Mouse (Mus musculus): Measurements from ENCODE around the gene Anapc7. TPM values are rescaled to one million over a fixed set of nuclear protein-coding genes. Genes with fewer than 3 reads are reported as not detected.
A peak's percentile ranks its signal among the peaks of the same experiment; 100 is the strongest.

The Anapc7 gene
- total RNA-seq (2021): 10 to 100 TPM; 31.5 to 34.0 TPM

DNA sequence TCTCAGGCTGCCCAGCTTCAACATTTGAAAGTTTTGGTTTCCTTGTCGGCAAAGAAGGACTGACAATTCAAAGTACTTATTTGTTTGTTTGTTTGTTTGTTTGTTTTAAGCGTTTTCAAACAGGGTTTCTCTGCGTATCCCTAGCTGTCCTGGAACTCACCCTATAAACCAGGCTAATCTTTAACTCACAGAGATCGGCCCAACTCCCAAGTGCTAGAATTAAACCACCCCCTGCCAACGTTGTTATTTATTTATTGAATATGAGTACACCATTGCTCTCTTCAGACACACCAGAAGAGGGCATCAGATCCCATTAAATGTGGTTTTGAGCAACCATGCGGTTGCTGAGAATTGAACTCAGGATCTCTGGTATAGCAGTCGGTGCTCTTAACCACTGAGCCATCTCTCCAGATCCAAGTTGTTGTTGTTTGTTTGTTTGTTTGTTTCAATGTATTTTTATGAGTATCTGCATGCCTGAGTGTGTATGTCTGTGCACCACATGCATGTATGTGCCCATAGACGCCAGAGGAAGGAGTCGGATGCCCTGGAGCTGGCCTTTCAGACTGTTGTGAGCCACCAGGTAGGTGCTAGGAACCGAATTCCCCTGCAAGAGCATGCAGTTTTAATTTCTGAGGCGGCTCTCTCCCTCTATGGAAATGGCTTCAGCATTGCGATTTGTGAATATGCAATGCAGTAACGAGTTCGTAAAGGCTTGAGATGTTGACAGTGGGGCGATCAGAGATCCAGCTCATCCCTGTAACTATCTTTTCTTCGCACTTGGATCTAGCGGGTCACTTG is at the start of gene Anapc7:
Anapc7 (plus strand) TSS at position 423 of the 798 bp plus-strand sequence.
- no peak for DNase-seq (ENCODE audit: low spot score in 2 of 2)
- intact Hi-C loops (cut with DNase I): loop anchor here (5.0 kb wide), 1 partner anchor 306 kb away; no protein-coding TSS in a partner anchor

DNA sequence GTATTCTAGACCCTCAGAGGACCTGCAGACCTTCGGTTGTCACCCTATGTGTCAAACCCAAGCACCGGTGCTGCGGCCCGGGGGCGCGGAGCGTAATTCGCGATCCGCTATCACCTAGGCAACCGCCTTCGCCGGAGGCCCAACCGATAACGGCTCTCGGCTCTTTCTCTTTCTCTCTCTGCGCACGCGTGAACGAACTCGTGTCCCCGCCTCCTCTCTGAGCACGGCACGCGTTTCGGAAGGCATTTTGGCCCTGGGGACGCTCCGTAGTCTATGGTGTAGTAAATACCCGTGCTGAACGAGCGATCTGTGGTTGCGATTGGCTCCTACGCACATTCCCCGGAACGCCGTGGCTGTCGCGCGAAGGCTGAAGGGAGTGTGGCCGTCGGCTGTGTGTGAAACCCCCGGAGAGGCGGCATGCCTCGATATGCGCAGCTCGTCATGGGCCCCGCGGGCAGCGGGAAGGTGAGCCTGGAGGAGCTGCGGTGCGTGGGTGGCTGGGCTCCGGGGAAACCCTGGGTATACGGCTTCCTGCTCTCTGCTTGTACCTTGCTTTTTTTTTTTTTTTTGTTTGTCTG is 49.2 kb upstream of the Anapc7 start, which contains the start of gene Fam216a:
Fam216a (minus strand) TSS at position 173 of the 578 bp plus-strand sequence.
- peak; percentile 99 to 100 for DNase-seq (ENCODE audit: low spot score in 2 of 2)
- intact Hi-C loops (cut with DNase I): loop anchor here (1.0 kb wide), 1 partner anchor 18 kb away; the partner anchor contains the start of genes Rad9b and Vps29

DNA sequence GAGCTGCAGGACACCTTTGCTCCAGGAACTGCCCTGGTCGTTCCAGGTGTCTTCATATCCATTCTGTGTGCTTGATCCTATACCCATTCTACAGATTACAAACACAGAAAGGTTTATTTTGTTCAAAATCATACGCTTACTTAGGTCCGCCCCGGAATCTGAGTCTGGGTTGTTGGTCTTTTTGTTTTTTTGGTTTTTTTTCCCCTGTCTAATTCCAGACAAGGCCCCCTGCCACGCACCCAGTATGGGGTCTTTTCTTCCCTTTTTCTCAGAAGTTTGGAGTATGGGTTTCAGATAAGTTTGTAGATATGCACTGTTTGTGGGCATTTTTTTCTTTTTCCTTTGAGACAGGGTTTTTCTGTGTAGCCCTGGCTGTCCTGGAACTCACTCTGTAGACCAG is 48.6 kb upstream of the Anapc7 start:
- no peak for DNase-seq (ENCODE audit: low spot score in 2 of 2)
- intact Hi-C loops (cut with DNase I): loop anchor here (1.0 kb wide), 1 partner anchor 19 kb away; the partner anchor contains the start of genes Rad9b and Vps29

- no peak for DNase-seq (ENCODE audit: low spot score in 2 of 2)
- intact Hi-C loops (cut with DNase I): no loop called here
Measured at GRCm38 (mm10) chr5:122377101-122377833, 44.2 kb upstream of the Anapc7 start.

GRCm38 (mm10) chr5:122378171-122378570 is 43.3 kb upstream of the Anapc7 start:
- intact Hi-C loops (cut with DNase I): no loop called here
- no peak for DNase-seq (ENCODE audit: low spot score in 2 of 2)

- intact Hi-C loops (cut with DNase I): no loop called here
- DNase-seq (ENCODE audit: low spot score in 2 of 2): peak; percentile 64 to 79
Measured at GRCm38 (mm10) chr5:122379374-122380155, 41.9 kb upstream of the Anapc7 start.

- DNase-seq (ENCODE audit: low spot score in 2 of 2): no peak
- intact Hi-C loops (cut with DNase I): no loop called here
Measured at GRCm38 (mm10) chr5:122390006-122390405, 31.5 kb upstream of the Anapc7 start.

- intact Hi-C loops (cut with DNase I): no loop called here
- DNase-seq (ENCODE audit: low spot score in 2 of 2): no peak
Measured at GRCm38 (mm10) chr5:122390671-122391070, 30.8 kb upstream of the Anapc7 start.

DNA sequence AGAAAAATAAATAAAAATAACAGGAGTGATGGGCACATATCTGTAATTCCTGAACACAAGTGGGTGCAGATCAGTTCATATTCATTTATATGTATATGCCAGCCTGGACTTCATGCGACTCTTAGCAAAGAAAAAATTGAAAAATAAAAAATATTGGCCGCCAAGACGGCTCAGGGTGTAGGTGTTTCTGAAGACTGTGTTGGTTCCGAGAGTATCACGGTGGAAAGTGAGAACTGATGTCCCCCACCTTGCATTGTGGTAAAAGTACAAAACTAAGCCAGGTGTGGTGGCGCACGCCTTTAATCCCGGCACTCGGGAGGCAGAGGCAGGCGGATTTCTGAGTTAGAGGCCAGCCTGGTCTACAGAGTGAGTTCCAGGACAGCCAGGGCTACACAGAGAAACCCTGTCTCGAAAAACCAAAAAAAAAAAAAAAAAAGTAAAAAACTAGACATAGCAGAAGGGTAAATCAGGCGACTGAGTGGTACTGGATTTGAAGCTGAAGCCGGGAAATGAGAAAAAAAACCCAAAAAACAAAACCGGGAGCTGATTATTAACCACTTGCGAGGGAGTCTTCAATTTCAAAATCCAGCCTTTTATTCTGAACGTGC is 30.2 kb upstream of the Anapc7 start:
- intact Hi-C loops (cut with DNase I): no loop called here
- no peak for DNase-seq (ENCODE audit: low spot score in 2 of 2)

DNA sequence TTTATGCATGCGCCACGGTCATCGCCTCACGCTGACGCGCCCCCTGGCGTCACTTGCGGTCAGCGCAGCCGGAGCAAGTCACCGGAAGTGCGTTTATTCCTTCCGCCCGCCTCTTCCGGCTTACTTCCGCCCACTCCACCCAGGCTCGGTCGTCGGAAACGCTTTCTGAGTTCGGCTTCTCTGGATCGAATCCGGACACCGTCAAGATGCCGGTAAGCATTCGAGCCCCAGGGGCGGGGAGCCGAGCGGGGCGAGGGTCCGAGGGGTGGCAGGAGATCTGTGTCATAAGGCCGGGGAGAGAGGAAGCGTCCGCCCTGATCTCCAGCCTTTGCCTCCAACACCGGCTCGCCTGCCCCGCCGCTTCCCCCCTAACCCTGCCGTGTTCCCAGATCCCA is 29.7 kb upstream of the Anapc7 start, which contains the start of gene Arpc3:
Arpc3 (plus strand) TSS at position 93 of the 395 bp plus-strand sequence.
- DNase-seq (ENCODE audit: low spot score in 2 of 2): peak; percentile 88 to 89
- intact Hi-C loops (cut with DNase I): no loop called here

DNA sequence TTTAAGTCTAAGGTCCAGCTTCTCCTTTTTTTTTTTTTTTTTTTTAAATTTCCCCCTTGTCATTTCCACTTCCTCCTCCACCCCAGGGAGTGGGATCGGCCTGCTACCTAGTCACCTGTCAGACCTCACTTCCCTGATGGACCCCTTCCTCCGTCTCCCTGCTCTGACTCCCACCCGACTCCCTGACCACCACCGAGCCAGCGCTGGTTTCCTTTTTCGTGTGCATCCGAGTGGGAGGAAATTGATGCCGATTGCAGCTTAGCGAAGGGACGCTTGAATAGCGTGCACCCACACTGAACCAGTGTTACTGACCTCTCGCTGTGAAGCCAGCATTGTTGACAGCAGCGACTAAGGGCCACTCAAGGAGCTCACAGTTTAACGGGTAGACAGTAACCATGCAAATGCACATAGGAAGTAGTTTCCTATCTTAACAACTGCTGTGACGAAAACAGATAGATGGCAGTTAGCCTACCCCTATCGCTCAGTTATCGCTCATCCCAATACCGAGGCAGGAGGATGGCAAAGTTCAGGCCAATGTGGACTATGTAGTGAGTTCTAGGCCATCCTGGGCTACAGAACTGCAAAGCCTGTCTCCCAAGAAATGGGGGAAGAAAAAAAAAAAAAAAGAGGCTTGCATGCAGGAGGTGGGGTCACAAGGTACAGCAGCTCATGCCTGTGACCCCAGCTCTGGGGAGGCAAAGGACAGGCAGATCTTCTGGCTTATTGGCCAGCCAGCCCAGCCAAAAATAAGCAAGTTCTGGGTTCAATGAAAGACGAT is 29.1 kb upstream of the Anapc7 start:
- intact Hi-C loops (cut with DNase I): no loop called here
- no peak for DNase-seq (ENCODE audit: low spot score in 2 of 2)

GRCm38 (mm10) chr5:122393887-122394286 is 27.6 kb upstream of the Anapc7 start:
- intact Hi-C loops (cut with DNase I): no loop called here
- peak; percentile 56 to 64 for DNase-seq (ENCODE audit: low spot score in 2 of 2)

DNA sequence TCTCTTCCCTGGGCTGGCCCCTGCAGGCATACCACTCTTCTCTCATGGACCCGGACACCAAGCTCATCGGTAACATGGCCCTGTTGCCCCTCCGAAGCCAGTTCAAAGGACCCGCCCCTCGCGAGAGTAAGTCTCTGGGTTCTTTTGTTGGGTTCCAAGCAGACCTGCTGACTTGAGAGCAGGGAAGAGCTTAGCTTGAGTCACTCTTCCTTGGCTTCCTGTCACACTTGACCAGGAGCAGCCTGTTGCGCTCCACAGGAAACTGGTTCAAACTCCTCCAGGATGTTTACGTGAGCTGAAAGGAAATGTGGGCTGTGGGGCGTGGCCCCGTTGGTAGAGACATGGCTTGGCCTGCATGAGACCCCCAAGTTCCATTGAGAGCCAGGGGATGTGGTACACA is 24.7 kb upstream of the Anapc7 start:
- intact Hi-C loops (cut with DNase I): no loop called here
- DNase-seq (ENCODE audit: low spot score in 2 of 2): no peak

GRCm38 (mm10) chr5:122397495-122397894 is 24.0 kb upstream of the Anapc7 start:
- intact Hi-C loops (cut with DNase I): no loop called here

DNA sequence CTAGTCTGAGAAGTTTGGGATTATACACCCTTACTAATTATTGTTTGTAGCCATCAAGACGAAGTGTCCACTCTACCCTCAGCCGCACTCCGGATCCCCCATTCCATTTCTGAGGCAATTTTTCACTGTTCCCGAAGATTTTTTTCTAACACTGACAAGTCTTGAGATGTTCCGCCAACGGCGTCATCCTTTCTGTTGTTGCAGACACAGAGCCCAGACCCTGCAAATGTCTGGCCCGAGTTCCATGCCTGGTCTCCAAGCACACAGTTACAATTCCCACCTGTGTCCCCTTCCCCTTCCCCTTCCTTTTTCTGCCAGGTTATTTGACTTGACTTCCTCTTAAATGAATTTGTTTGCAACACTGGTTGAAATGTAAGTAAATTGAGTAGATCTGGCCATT is 21.6 kb upstream of the Anapc7 start:
- no peak for DNase-seq (ENCODE audit: low spot score in 2 of 2)
- intact Hi-C loops (cut with DNase I): loop anchor here (2.0 to 5.0 kb wide), 2 partner anchors 227 to 327 kb away; no protein-coding TSS in a partner anchor

More at GRCm38 (mm10) chr5:122397495-122397894, 24.0 kb upstream of the Anapc7 start:
- no peak for DNase-seq (ENCODE audit: low spot score in 2 of 2)

- peak; percentile 38 to 43 for DNase-seq (ENCODE audit: low spot score in 2 of 2)
- intact Hi-C loops (cut with DNase I): loop anchor here (2.0 to 5.0 kb wide), 2 partner anchors 226 to 327 kb away; no protein-coding TSS in a partner anchor
Measured at GRCm38 (mm10) chr5:122400628-122401302, 20.7 kb upstream of the Anapc7 start.

DNA sequence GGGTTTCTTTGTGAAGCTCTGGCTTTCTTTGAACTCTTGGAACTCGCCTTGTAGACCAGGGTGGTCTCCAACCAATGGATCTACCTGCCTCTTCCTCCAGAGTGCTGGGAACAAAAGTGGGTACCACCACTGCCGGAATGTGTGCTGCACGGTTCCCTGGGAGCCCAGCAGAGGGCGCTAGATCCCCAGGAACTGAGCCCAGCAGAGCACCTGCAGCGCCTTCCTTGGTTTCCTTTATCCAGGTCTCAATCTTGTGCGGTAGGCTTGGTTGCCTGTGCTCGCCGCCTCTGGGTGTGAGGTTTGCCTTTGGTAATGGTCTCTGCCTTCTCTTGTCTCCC is 20.2 kb upstream of the Anapc7 start:
- peak; percentile 66 to 82 for DNase-seq (ENCODE audit: low spot score in 2 of 2)
- intact Hi-C loops (cut with DNase I): loop anchor here (2.0 to 5.0 kb wide), 2 partner anchors 226 to 326 kb away; no protein-coding TSS in a partner anchor
